Mouse (Mus musculus) left cerebral cortex, postnatal 25 days (tissue): ENCODE data around the gene Polr1c. TPM values are rescaled to one million over a fixed set of nuclear protein-coding genes. Genes with fewer than 3 reads are reported as not detected.

Experiments
- DNase-seq, 2 experiments: peaks; one replicate each; pipeline ENCODE4 v3.0.0; 2022; ENCODE audit warnings: low spot score in 2 of 2, mixed read lengths in 1 of 2
- intact Hi-C: fragments of 180-260 bp; cut with DNase I; formaldehyde crosslinking; loops from one replicate; pipeline ENCODE4 v1.15.1; 2025
- total RNA-seq, 2 experiments: library from RNA; stranded (reverse); gene quantifications; 2 replicates each; pipeline ENCODE4 v1.2.3; 2021

The Polr1c gene
- total RNA-seq: 10 to 100 TPM; 33.9 to 35.5 TPM

- intact Hi-C loops: loop anchor here (2.0 kb wide), 1 partner anchor 43 kb away; no protein-coding TSS in a partner anchor
- DNase-seq: peak; percentile 97 to 98
Measured at GRCm38 (mm10) chr17:46247512-46248188, at the start of gene Polr1c, which contains the start of gene Yipf3. Polr1c (minus strand) TSS chr17:46248054. Yipf3 (plus strand) TSS chr17:46248080.

DNA sequence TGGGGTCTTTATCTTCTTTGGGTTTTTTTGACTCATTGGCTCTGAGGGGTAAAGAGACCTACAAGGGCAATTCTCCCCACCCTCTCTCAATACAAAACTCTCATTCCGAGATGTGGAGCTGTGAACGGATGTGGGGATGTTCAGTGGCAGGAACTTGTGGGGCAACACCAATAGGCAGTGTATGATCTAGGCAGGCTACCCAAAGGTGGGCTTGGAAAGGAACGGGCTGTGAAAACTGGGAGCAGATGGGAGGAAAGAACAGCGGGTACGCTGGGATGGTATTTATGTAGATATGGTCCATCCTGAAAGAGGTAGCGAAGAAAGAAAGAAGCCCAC is 49.1 kb upstream of the Polr1c start:
- intact Hi-C loops: loop anchor here (2.0 kb wide), 2 partner anchors 14 to 22 kb away; partner anchors contain the start of gene Tjap1
- DNase-seq: peak in 1 of 2 experiments; percentile 70

DNA sequence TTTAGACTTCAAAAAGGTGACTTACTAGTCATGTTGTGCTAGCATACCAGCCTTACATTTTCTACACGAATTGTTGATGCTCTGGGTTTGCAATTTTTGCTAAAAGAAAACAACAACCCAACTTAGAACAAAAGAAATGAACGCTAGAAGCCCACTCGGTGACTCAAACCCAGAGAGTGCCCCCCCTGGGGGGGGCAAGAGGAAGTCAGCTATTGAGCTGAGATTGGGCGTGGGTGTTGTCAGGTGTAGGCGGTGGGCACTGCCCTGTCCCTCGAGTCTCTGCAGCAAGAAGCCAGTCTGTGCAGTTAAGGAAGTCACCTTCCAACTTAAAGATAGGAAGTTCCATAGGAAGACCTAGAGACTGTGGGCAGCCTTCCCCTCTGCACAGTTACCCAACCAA is 48.7 kb upstream of the Polr1c start:
- intact Hi-C loops: loop anchor here (2.0 kb wide), 2 partner anchors 14 to 22 kb away; partner anchors contain the start of gene Tjap1
- DNase-seq: no peak

DNA sequence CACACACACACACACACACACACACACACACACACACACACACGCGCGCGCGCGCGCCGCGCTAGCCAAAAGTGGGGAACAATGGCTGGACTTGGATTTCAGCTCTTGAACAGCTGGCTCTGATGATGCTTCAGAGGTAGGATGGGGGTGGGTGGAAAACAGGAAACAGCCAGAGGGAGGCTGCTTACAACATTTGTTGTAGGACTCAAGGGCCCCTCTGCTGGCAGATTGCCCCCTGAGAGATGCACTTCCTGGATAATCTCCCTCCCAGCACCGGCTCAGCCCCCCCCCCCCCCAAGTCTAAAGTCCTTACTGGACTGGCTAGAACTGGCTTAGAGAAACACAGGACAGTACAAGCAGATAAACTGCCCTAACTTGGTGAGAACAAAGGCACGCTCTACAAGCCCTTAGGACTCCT is 39.8 kb upstream of the Polr1c start:
- no peak for DNase-seq
- intact Hi-C loops: no loop called here

- no peak for DNase-seq
- intact Hi-C loops: no loop called here
Measured at GRCm38 (mm10) chr17:46285407-46285806, 37.6 kb upstream of the Polr1c start.

- intact Hi-C loops: no loop called here
- no peak for DNase-seq
Measured at GRCm38 (mm10) chr17:46284653-46285052, 36.8 kb upstream of the Polr1c start.

- intact Hi-C loops: loop anchor here (2.0 kb wide), 1 partner anchor 13 kb away; the partner anchor contains the start of gene Dlk2
Measured at GRCm38 (mm10) chr17:46283911-46284310, 36.1 kb upstream of the Polr1c start.

DNA sequence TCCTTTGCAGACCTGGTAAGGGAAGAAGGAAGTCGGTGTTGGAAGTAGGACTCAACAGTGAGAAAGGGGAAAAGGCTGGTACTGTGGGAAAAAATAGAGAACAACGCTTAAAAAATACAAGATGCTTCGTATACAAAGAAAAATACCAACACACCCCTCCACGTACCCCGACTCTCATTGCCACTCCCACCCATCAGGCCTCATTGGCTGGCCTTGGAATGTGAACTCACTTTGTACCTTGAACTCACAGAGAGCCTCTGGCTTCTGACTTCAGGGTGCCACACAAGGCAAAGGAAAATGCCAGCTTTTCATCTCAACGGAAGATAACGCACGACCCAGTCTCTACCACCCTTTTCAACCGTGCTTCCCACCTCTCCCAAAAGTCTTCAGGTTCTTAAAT is 35.3 kb upstream of the Polr1c start:
- intact Hi-C loops: loop anchor here (2.0 kb wide), 1 partner anchor 14 kb away; the partner anchor contains the start of gene Dlk2
- no peak for DNase-seq

More at GRCm38 (mm10) chr17:46283911-46284310, 36.1 kb upstream of the Polr1c start:
- DNase-seq: no peak

- intact Hi-C loops: loop anchor here (2.0 kb wide), 1 partner anchor 14 kb away; the partner anchor contains the start of gene Dlk2
Measured at GRCm38 (mm10) chr17:46282483-46283123, 34.7 kb upstream of the Polr1c start, which contains the start of gene Tjap1. Tjap1 (minus strand) TSS chr17:46283026.

GRCm38 (mm10) chr17:46278011-46278765 is 30.3 kb upstream of the Polr1c start:
- DNase-seq: no peak
- intact Hi-C loops: no loop called here

More at GRCm38 (mm10) chr17:46282483-46283123, 34.7 kb upstream of the Polr1c start, which contains the start of gene Tjap1:
- peak; percentile 81 to 88 for DNase-seq

- no peak for DNase-seq
- intact Hi-C loops: no loop called here
Measured at GRCm38 (mm10) chr17:46277586-46277985, 29.7 kb upstream of the Polr1c start.

- intact Hi-C loops: loop anchor here (2.0 kb wide), 1 partner anchor 21 kb away; the partner anchor contains the start of gene Dlk2
- no peak for DNase-seq
Measured at GRCm38 (mm10) chr17:46275506-46275905, 27.7 kb upstream of the Polr1c start.

DNA sequence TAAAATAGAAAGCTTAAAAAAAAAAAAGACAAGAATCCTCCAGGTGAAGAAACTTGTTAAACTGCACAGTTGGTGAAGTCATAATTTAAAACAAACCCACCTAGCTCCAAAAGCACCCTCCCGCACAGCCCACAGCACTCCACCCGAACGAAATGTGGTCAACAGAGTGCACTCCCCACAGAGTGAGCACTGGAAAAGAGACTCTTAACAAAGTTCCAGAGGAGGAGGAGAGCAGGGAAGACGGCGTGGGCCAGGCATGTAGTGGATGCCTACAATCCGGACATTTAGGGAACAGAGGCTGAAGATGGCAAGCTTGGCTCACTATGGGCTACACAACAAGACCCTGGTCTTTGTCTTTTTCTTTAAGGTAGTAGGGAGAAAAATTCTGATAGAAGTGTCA is 27.2 kb upstream of the Polr1c start:
- no peak for DNase-seq
- intact Hi-C loops: loop anchor here (2.0 kb wide), 1 partner anchor 22 kb away; the partner anchor contains the start of gene Dlk2

DNA sequence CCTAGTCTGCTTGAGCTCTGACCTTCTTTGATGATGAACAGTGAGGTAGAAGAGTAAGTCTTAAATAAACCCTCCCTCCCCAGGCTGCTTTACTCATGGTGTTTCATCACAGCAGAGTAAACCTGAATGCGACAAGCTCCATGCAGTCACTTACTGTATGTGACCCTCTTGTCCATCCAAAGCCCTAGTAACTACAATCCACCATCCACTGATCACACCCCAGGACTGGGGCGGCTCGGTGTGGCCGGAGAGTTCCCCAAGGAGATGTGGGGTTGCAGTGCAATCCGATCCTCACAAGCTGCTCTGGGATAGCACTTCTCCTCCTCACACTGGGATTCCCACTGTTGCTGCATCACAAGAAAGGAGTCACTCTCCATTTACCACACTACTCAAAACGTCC is 26.6 kb upstream of the Polr1c start:
- intact Hi-C loops: loop anchor here (2.0 to 5.0 kb wide), 2 partner anchors 22 to 108 kb away; partner anchors contain the start of genes Dlk2 and Zfp318
- DNase-seq: no peak

GRCm38 (mm10) chr17:46273803-46274236 is 26.0 kb upstream of the Polr1c start:
- intact Hi-C loops: loop anchor here (2.0 to 5.0 kb wide), 2 partner anchors 23 to 108 kb away; partner anchors contain the start of genes Dlk2 and Zfp318
- peak; percentile 35 to 88 for DNase-seq

- no peak for DNase-seq
- intact Hi-C loops: loop anchor here (5.0 kb wide), 1 partner anchor 110 kb away; the partner anchor contains the start of gene Zfp318
Measured at GRCm38 (mm10) chr17:46272675-46273074, 24.8 kb upstream of the Polr1c start.

GRCm38 (mm10) chr17:46272058-46272457 is 24.2 kb upstream of the Polr1c start:
- intact Hi-C loops: loop anchor here (5.0 kb wide), 1 partner anchor 110 kb away; the partner anchor contains the start of gene Zfp318
- peak in 1 of 2 experiments; percentile 40 for DNase-seq

DNA sequence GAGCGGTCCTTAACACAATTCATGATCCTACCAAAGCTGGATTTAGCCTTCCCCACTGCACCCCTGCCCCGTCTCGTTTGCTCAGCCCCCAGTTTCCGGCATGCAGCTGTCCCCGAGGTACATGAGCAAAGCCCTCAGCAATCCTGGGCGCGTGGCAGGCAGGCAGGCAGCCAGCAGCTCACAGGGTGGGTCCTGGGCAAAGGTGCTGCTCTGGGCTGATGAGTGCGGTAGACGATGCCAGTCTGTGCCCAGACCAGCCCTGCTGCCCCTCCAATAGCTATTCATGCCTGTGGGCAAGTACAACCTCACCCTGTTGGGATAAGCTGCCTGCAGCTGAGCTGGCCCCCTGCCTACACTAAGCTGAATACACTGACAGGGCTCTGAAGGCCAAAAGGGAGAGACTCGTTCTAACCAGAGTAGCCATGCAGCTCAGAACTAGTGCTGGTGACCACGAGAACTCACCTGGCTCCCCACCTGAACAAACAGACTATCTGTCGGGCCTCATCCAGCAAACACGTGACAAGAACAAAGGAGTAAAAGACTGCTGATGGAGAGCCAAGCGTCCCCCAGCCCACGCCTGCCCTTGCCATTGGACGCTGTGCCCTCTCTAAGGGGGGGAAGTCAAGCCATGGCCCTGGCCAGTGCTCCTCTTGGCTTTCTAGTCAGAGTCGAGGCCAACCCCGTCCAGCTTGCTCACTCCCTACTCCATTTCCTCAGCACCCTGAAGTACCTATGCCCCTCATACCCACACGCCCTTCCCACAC is 22.1 kb upstream of the Polr1c start:
- intact Hi-C loops: loop anchor here (5.0 kb wide), 2 partner anchors 112 to 122 kb away; partner anchors contain the start of gene Zfp318
- no peak for DNase-seq
